Mouse (Mus musculus): ENCODE data around the gene Zbtb8b. TPM values are rescaled to one million over a fixed set of nuclear protein-coding genes. Genes with fewer than 3 reads are reported as not detected.

The Zbtb8b gene
- total RNA-seq, 1 experiment from 2014 or later, result not detected

DNA sequence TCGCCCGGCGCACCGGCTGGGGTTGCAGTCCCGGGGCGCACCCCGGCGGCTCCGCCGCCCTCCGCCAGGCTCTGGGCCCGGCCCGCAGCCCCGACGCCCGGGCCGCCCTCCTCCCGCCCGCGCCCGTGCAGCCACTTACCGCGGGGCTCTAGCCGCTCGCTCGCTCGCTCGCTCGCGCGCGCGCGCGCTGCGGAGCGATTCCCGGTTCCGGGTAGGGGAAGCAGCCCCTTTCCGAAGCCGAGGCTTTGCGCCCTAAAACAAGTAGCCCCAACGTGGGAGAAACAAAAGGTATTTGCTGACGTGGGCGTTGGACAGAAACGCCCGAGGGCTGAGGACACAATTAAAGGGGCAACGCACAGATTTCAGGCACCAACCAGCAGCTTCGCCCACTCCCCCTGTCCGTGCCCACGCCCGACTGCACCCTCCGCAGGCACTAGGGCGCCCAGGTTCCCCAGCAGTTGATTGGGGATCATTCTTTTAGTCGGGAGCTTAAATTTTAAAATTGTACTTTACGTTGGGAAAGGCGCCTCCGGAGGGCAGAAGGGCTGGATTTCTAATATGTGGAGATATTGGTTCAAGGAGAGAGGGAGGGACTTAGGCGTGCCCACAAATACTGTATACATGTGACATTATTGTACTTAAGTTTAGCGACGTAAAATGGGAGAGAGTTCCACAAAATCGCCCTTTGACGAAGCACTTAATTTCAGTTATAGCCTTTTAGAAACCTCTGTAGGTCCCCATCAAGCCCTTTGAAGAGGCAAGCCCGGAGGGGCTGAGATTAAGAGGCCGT, 62.9 kb downstream of the Zbtb8b start, which contains the start of gene Zbtb8a:
Gene Zbtb8a, minus strand, starts transcription at position 516 of the 790 bp plus-strand sequence.
- ATAC-seq (replicated peaks; ENCODE audit: low read depth, poor library complexity, severe bottlenecking), result peak; percentile 19; the same call in 1 of the 2 replicates

DNA sequence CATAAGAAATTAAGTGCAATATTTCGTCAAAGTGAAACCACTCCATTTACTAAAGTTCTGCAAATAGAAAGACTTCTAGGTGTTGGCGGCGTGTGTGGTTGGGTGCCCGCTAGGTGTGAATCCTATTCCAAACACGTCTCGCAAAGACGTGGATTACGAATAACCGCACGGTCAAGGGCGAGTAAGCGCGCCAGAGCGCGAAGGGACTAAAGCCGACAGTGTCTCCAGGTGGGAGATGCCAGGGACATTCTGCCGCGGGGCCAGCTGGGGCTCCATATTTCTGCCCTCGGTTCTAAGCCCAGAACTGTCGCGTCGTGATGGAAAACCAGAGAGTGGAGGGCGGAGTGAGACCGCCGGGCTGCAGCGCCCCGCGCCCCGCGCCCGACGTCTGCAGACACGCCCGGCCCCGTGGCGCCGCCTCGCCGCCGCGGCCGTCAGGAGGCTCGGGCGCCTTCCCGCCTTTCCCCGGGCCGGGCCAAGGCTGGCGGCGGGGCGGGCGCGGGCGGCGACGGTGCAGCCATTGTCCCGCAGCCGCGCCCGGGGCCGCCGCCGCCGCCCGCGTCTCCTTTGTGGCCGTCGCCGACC, 63.6 kb downstream of the Zbtb8b start:
- peak; percentile 20; the same call in 1 of the 2 replicates for ATAC-seq (replicated peaks; ENCODE audit: low read depth, poor library complexity, severe bottlenecking)

- no peak for ATAC-seq (replicated peaks; ENCODE audit: low read depth, poor library complexity, severe bottlenecking)
Measured at GRCm38 (mm10) chr4:129375821-129376220, 64.8 kb downstream of the Zbtb8b start.

Other genes with a start within 250 kb of the Zbtb8b start
- 0.15 and 1.1 TPM in 2 replicates for gene C77080, start 179.4 kb downstream of the Zbtb8b start, total RNA-seq (2017)
- gene Sync, start 153.2 kb downstream of the Zbtb8b start, total RNA-seq (2017), result not detected in 2 replicates
- gene Rbbp4, start 105.5 kb downstream of the Zbtb8b start, total RNA-seq (2017), result 120 and 139 TPM in 2 replicates
- 59.1 and 73.1 TPM in 2 replicates for gene Zbtb8os, start 105.2 kb downstream of the Zbtb8b start, total RNA-seq (2017)
- 9.6 and 10.6 TPM in 2 replicates for gene Zbtb8a, start 62.7 kb downstream of the Zbtb8b start, total RNA-seq (2017)
- 23.9 and 26.4 TPM in 2 replicates for gene Bsdc1, start 20.7 kb upstream of the Zbtb8b start, total RNA-seq (2017)
- gene Tssk3, start 50.2 kb upstream of the Zbtb8b start, total RNA-seq (2017), result not detected in 2 replicates
- not detected in 2 replicates for gene Fam229a, start 50.3 kb upstream of the Zbtb8b start, total RNA-seq (2017)
- gene Marcksl1, start 72.7 kb upstream of the Zbtb8b start, total RNA-seq (2017), result 80.7 and 93.1 TPM in 2 replicates
- gene Hdac1, start 101.9 kb upstream of the Zbtb8b start, total RNA-seq (2017), result 75.8 and 103 TPM in 2 replicates
- gene Lck, start 132.8 kb upstream of the Zbtb8b start, total RNA-seq (2017), result 8.1 and 17.5 TPM in 2 replicates
- not detected in 2 replicates for gene Fam167b, start 137.7 kb upstream of the Zbtb8b start, total RNA-seq (2017)
- 256 and 262 TPM in 2 replicates for gene Eif3i, start 159.8 kb upstream of the Zbtb8b start, total RNA-seq (2017)
- gene Tmem234, start 159.8 kb upstream of the Zbtb8b start, total RNA-seq (2017), result 82.7 and 92.3 TPM in 2 replicates
- gene Dcdc2b, start 173.4 kb upstream of the Zbtb8b start, total RNA-seq (2017), result not detected in 2 replicates
- 11.1 and 17.1 TPM in 2 replicates for gene Iqcc, start 178.2 kb upstream of the Zbtb8b start, total RNA-seq (2017)
- 48.6 and 59.3 TPM in 2 replicates for gene Ccdc28b, start 183.1 kb upstream of the Zbtb8b start, total RNA-seq (2017)
- 112 and 134 TPM in 2 replicates for gene Txlna, start 200.2 kb upstream of the Zbtb8b start, total RNA-seq (2017)
- 21.9 and 26.2 TPM in 2 replicates for gene Kpna6, start 231.9 kb upstream of the Zbtb8b start, total RNA-seq (2017)

Measured in common myeloid progenitor, adult 5-6 weeks (primary cell).